Mouse (Mus musculus): ENCODE measurements around the gene Gpr176. TPM values are rescaled to one million over a fixed set of nuclear protein-coding genes. Genes with fewer than 3 reads are reported as not detected.

The Gpr176 gene
- polyA plus RNA-seq, 2 experiments, result 0.28 to 0.36 TPM

- H3K4me3 ChIP-seq (replicated peaks; ENCODE audit: low read length), result no peak overlapping the region
- 83% methylated on average over 12 of the region's 12 CpGs for WGBS
- H3K9me3 ChIP-seq (ENCODE audit: control insufficient read depth, low read length), result no peaks in the 10 kb centered on the region
- no peaks in the 10 kb centered on the region for H3K27me3 ChIP-seq (ENCODE audit: control insufficient read depth, insufficient read depth, low read length)
- no peak overlapping the region for H3K9ac ChIP-seq (ENCODE audit: low read depth, low read length, severe bottlenecking)
- H3K36me3 ChIP-seq (ENCODE audit: control insufficient read depth, insufficient read depth, low read length), result no peaks in the 10 kb centered on the region
- no peak for TF ChIP-seq POLR2A (IDR thresholded peaks at IDR 0.05; ENCODE audit: borderline replicate concordance, extremely low read depth, insufficient read depth, insufficient read length)
- H3K27ac ChIP-seq (replicated peaks; ENCODE audit: low read depth, low read length), result no peak overlapping the region
- DNase-seq (ENCODE audit: low spot score) (no peak), ATAC-seq (ENCODE audit: low FRiP score, low read depth) (no peak)
- no peak overlapping the region for H3K4me2 ChIP-seq (replicated peaks; ENCODE audit: low read depth, low read length, severe bottlenecking)
- no peaks in the 10 kb centered on the region for H3K4me1 ChIP-seq (ENCODE audit: control insufficient read depth, insufficient read depth, low read length)
Measured at GRCm38 (mm10) chr2:118315656-118316402, 57.4 kb downstream of the Gpr176 start.

- DNase-seq (ENCODE audit: low spot score) (no peak), ATAC-seq (ENCODE audit: low FRiP score, low read depth) (no peak)
- Histone ChIP-seq H3K4me2 (replicated peaks; ENCODE audit: low read depth, low read length, severe bottlenecking) (no peak overlapping the region), H3K4me1 (ENCODE audit: control insufficient read depth, insufficient read depth, low read length) (no peaks in the 10 kb centered on the region), H3K4me3 (replicated peaks; ENCODE audit: low read length) (no peak overlapping the region), H3K9ac (ENCODE audit: low read depth, low read length, severe bottlenecking) (no peak overlapping the region), H3K27ac (replicated peaks; ENCODE audit: low read depth, low read length) (no peak overlapping the region), H3K27me3 (ENCODE audit: control insufficient read depth, insufficient read depth, low read length) (no peaks in the 10 kb centered on the region), H3K36me3 (ENCODE audit: control insufficient read depth, insufficient read depth, low read length) (no peaks in the 10 kb centered on the region), H3K9me3 (ENCODE audit: control insufficient read depth, low read length) (no peaks in the 10 kb centered on the region)
- no peak for TF ChIP-seq POLR2A (IDR thresholded peaks at IDR 0.05; ENCODE audit: borderline replicate concordance, extremely low read depth, insufficient read depth, insufficient read length)
- 61% methylated on average over 8 of the region's 8 CpGs for WGBS
Measured at GRCm38 (mm10) chr2:118307561-118307960, 65.7 kb downstream of the Gpr176 start.

GRCm38 (mm10) chr2:118306966-118307365 lies 66.3 kb downstream of the Gpr176 start:
- DNase-seq (ENCODE audit: low spot score) (no peak), ATAC-seq (ENCODE audit: low FRiP score, low read depth) (no peak)
- Histone ChIP-seq H3K4me3 (replicated peaks; ENCODE audit: low read length) (no peak overlapping the region), H3K4me1 (ENCODE audit: control insufficient read depth, insufficient read depth, low read length) (no peaks in the 10 kb centered on the region), H3K4me2 (replicated peaks; ENCODE audit: low read depth, low read length, severe bottlenecking) (no peak overlapping the region), H3K9ac (ENCODE audit: low read depth, low read length, severe bottlenecking) (no peak overlapping the region), H3K9me3 (ENCODE audit: control insufficient read depth, low read length) (no peaks in the 10 kb centered on the region), H3K36me3 (ENCODE audit: control insufficient read depth, insufficient read depth, low read length) (no peaks in the 10 kb centered on the region), H3K27ac (replicated peaks; ENCODE audit: low read depth, low read length) (no peak overlapping the region), H3K27me3 (ENCODE audit: control insufficient read depth, insufficient read depth, low read length) (no peaks in the 10 kb centered on the region)
- TF ChIP-seq POLR2A (IDR thresholded peaks at IDR 0.05; ENCODE audit: borderline replicate concordance, extremely low read depth, insufficient read depth, insufficient read length), result no peak
- WGBS, result 70% methylated on average over 2 of the region's 2 CpGs

GRCm38 (mm10) chr2:118306522-118306895 lies 66.7 kb downstream of the Gpr176 start:
- H3K4me3 ChIP-seq (replicated peaks; ENCODE audit: low read length), result no peak overlapping the region
- H3K4me2 ChIP-seq (replicated peaks; ENCODE audit: low read depth, low read length, severe bottlenecking), result no peak overlapping the region
- no peaks in the 10 kb centered on the region for H3K4me1 ChIP-seq (ENCODE audit: control insufficient read depth, insufficient read depth, low read length)
- TF ChIP-seq POLR2A (IDR thresholded peaks at IDR 0.05; ENCODE audit: borderline replicate concordance, extremely low read depth, insufficient read depth, insufficient read length), result no peak
- no peak overlapping the region for H3K27ac ChIP-seq (replicated peaks; ENCODE audit: low read depth, low read length)
- 29% methylated on average over 3 of the region's 3 CpGs for WGBS
- H3K9me3 ChIP-seq (ENCODE audit: control insufficient read depth, low read length), result no peaks in the 10 kb centered on the region
- H3K27me3 ChIP-seq (ENCODE audit: control insufficient read depth, insufficient read depth, low read length), result no peaks in the 10 kb centered on the region
- no peak for DNase-seq (ENCODE audit: low spot score)
- no peak overlapping the region for H3K9ac ChIP-seq (ENCODE audit: low read depth, low read length, severe bottlenecking)
- no peaks in the 10 kb centered on the region for H3K36me3 ChIP-seq (ENCODE audit: control insufficient read depth, insufficient read depth, low read length)
- ATAC-seq (ENCODE audit: low FRiP score, low read depth), result no peak

- ATAC-seq (ENCODE audit: low FRiP score, low read depth) (no peak), DNase-seq (ENCODE audit: low spot score) (no peak)
- 72% methylated on average over 7 of the region's 7 CpGs for WGBS
- no peak overlapping the region for H3K4me2 ChIP-seq (replicated peaks; ENCODE audit: low read depth, low read length, severe bottlenecking)
- no peaks in the 10 kb centered on the region for H3K4me1 ChIP-seq (ENCODE audit: control insufficient read depth, insufficient read depth, low read length)
- no peaks in the 10 kb centered on the region for H3K9me3 ChIP-seq (ENCODE audit: control insufficient read depth, low read length)
- no peak for TF ChIP-seq POLR2A (IDR thresholded peaks at IDR 0.05; ENCODE audit: borderline replicate concordance, extremely low read depth, insufficient read depth, insufficient read length)
- no peaks in the 10 kb centered on the region for H3K27me3 ChIP-seq (ENCODE audit: control insufficient read depth, insufficient read depth, low read length)
- no peak overlapping the region for H3K4me3 ChIP-seq (replicated peaks; ENCODE audit: low read length)
- no peaks in the 10 kb centered on the region for H3K36me3 ChIP-seq (ENCODE audit: control insufficient read depth, insufficient read depth, low read length)
- H3K9ac ChIP-seq (ENCODE audit: low read depth, low read length, severe bottlenecking), result no peak overlapping the region
- no peak overlapping the region for H3K27ac ChIP-seq (replicated peaks; ENCODE audit: low read depth, low read length)
Measured at GRCm38 (mm10) chr2:118305827-118306521, 67.2 kb downstream of the Gpr176 start.
